Mouse (Mus musculus): ENCODE data around the gene Thrsp. TPM values are rescaled to one million over a fixed set of nuclear protein-coding genes. Genes with fewer than 3 reads are reported as not detected.

The Thrsp gene
- total RNA-seq, 1 experiment from 2014 or later = not detected

DNA sequence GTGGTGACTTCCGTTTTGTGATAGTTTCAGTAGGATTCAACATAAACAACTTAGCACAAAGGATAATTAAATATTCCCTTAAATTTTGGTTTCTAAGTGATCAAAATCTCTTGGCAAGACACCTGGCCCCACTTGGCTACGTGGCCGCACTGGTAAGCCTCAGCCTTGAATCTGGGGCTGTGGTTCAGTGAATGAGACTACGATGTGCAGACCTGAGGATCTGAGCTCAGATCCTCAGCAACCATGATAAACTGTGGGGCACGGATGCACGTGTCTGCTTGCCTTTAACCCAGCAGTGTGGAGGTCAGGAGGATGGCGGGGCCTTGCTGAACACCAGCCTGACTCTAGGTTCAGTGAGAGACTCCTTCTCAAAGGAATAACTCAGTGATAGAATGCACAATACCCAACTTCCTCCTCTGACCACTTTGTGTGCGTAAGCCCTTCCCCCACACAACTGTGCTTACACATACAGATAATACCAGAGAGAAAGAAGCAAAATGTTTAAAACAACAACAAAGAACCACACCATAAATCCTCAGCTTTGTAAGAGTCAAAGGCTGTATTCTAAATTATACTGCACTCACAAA is 29.9 kb downstream of the Thrsp start:
- ATAC-seq (replicated peaks in 1 of 2; ENCODE audit: insufficient read depth in 1 of 2, low FRiP score in 2 of 2, low TSS enrichment in 1 of 2, low read depth in 1 of 2, poor library complexity in 2 of 2, severe bottlenecking in 2 of 2) = no peak

DNA sequence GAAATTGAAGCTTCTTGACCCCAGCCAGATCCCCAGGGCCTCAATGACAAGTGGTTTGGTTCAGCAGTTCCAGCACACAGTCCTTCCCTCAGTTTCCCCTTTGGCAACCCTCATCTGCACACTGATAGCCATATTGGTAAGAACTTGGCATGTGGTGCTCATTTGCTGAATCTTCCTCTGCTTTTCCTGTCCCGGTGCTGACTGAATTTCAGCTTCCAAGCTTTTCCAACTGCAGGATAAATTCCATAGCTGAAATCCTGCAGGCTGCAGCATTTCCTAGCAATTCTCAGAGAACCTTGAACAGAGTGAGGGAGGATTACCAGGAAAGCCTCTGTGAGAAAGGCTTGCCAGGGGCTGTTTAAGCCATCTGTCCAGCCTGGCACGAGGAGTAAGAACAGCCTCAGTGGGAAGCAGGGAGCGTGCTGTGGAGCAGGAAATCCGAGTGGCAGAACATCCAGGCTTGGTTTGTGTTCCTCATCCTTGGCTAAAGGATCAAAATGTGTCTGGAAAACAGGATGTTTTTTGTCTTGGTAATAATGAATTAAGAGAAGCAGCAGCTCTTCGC is 30.6 kb downstream of the Thrsp start:
- no peak for ATAC-seq (replicated peaks in 1 of 2; ENCODE audit: insufficient read depth in 1 of 2, low FRiP score in 2 of 2, low TSS enrichment in 1 of 2, low read depth in 1 of 2, poor library complexity in 2 of 2, severe bottlenecking in 2 of 2)

DNA sequence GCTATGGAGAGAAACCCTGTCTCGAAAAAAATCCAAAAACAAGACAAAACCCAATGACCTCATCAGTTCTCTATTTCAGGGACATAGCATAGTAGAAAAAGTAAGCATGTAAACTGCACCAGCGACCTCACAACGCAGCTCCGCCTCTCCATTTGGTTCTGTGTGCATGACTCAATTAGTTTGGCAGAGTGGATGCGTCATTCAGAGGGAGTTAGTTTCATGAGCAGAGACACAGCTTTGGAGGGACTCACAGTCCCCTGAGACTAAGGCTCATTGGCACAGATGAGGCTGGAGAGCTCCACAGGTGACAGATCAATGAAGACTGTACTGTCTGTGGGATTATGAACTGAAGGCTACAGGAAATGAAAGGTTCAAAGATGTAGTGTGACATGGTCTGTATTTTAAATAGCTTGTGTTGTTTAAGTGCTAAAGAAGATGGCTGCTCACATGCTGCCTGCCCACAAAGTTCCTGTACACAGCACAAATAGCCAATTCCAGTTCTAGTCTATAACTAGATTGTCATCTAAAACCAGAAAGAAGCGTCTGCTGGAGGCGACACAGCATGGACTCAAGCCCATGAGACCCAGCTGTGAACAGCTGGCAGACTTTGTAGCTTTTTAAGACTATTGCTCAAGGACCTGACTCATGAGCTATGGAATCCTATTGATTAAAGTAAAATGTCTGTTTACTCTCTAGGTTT is 31.3 kb downstream of the Thrsp start:
- ATAC-seq (replicated peaks in 1 of 2; ENCODE audit: insufficient read depth in 1 of 2, low FRiP score in 2 of 2, low TSS enrichment in 1 of 2, low read depth in 1 of 2, poor library complexity in 2 of 2, severe bottlenecking in 2 of 2) = no peak

DNA sequence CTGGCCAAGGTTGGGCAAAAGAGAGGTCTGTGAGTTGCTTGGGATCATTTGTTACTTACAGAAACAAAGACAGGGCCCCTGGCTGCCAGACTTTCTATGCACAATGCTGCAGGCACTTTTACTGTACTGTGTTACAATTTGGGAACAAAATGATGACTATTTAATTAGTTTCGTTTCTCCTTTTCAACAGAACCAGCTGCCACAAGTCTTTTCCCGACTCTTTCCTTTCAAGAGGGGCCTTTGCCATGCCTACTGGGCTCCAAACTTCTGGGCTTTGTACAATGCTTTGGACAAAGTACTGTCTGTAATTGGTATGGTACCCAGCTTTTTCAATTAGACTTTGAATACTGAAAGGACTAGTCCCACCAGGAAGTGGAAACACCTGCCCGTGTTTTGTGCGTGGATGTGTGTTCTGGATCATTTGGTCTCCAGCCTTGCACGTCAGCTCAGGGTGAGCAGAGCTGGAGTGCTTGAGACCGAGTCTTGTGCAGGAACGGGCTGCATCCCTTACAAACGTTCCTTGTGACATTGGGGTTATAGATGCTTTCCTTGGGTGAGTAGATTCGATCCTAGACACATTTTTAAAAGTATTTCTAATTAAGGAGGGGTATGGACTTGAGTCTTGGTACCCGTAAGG is 33.9 kb downstream of the Thrsp start:
- no peak for ATAC-seq (replicated peaks in 1 of 2; ENCODE audit: insufficient read depth in 1 of 2, low FRiP score in 2 of 2, low TSS enrichment in 1 of 2, low read depth in 1 of 2, poor library complexity in 2 of 2, severe bottlenecking in 2 of 2)

DNA sequence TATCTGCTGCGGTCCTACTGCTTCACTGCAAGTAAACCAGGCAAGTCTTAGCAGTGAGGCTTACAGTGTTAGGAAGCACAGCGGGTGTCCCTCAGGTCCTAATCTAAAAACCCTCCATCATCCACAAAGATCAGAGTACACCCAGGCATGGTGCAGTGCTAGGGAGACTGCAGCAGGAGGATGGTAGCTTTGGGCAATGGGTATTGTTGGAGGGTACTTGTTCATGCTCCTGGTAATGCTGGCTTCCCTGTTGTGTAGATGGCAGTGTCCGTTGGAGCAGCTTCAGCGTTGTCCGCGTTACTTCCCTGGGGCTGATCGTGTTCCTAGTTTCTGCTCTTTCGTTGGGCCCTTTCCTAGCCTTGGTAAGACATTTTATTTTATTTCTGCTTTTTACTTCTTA is 34.9 kb downstream of the Thrsp start:
- no peak for ATAC-seq (replicated peaks in 1 of 2; ENCODE audit: insufficient read depth in 1 of 2, low FRiP score in 2 of 2, low TSS enrichment in 1 of 2, low read depth in 1 of 2, poor library complexity in 2 of 2, severe bottlenecking in 2 of 2)

DNA sequence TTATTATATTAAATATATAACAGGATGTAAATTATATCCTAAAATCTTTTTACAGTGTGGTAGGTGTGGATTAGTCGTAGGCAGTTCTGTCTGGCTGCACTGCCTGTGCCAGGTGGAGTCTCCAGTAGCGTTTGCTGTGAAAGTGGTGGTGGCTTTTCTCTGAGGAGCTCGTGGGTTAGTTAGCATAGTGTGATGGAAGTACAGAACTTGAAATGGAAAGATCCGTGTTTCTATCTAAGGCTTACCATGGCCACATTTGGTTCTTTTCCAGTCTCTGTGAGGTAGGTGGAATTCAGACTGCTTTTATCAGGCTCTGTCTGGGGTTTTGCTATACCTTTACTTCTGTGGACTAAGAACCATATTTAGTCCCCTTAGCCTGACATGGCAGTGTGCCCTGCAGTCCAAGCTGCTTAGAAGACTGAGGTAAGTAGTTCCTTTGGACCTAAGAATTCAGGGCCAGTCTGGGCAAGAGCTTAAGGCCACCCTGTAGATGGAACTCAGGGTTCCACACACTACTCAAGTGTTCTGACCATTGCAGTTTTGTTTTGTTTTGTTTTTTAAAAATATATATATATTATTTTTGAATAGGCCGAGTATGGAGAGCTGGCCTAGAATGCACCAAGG is 36.9 kb downstream of the Thrsp start:
- ATAC-seq (replicated peaks in 1 of 2; ENCODE audit: insufficient read depth in 1 of 2, low FRiP score in 2 of 2, low TSS enrichment in 1 of 2, low read depth in 1 of 2, poor library complexity in 2 of 2, severe bottlenecking in 2 of 2) = no peak

DNA sequence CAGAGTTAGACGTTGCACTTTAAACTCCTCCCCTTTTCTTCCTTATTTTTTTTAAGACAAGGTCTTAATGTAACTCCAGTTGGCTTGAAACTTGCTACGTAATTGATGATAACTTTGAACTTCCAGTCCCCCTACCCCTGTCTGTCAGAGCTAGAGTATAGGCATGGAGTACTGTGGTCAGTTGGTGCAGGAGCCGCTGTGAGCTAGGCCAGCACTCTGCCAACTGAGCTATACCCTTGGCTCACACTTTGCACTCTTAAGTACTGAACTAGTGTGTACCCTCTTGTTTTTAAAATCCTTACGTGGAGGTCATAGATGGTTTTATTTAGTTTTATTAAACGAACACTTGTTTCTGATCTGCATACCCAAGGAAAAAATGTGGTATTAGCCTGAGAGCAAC is 38.2 kb downstream of the Thrsp start:
- no peak for ATAC-seq (replicated peaks in 1 of 2; ENCODE audit: insufficient read depth in 1 of 2, low FRiP score in 2 of 2, low TSS enrichment in 1 of 2, low read depth in 1 of 2, poor library complexity in 2 of 2, severe bottlenecking in 2 of 2)

DNA sequence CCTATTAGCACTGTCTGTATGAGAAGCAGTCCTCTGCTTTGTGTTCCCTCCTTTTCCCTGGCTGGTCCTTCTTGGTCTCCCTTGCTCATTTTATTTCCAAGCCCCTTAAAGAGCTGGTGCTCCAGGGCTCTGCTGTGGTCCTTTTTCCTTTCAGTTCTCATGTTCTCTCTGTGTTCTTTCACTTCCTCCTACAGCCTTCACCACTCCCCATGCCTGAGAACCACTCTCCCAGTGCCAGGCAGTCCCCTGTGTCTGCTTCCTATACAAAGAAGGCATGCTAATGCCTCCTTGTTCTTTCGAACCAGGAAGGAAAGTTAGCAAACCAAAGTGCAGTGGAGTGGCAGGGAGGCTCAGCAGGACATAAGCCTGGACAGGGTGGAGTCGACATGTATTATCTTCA is 41.6 kb downstream of the Thrsp start:
- no peak for ATAC-seq (replicated peaks in 1 of 2; ENCODE audit: insufficient read depth in 1 of 2, low FRiP score in 2 of 2, low TSS enrichment in 1 of 2, low read depth in 1 of 2, poor library complexity in 2 of 2, severe bottlenecking in 2 of 2)

DNA sequence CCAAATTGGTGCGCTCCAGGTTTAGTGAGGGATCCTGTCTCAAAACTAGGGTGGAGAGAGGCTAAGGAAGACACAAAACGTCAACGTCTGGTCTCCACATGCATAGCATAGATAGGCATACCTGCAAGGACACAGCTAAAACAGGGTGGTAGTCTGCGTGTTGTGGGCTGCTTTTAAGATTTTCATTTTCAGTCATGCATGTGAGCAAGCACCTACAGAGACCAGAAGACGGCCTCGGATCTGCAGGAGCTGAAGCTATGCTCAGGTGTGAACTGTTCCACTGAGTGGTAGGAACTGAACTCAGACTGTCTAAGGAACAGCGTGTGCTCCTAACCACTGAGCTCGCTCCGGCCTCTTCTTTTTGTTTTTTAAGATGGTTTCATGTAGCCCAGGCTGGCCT is 42.4 kb downstream of the Thrsp start:
- no peak for ATAC-seq (replicated peaks in 1 of 2; ENCODE audit: insufficient read depth in 1 of 2, low FRiP score in 2 of 2, low TSS enrichment in 1 of 2, low read depth in 1 of 2, poor library complexity in 2 of 2, severe bottlenecking in 2 of 2)

DNA sequence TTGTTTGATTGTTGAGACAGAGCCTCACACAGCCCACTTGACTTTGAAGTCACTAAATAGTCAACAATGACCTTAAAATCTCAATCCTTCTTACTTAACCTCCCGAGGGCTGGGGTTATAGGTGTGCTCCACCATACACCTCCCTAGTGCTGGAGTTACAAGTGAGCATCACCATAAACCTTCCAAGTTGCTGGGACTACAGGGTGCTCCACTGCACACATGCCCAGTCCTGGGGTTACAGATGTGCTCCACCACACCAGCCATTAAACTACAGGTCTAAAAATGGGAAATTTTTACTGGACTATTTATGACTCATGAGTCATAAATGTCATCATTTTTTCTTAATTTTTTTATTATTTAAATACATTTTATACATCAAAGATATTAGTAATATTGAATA is 51.6 kb downstream of the Thrsp start:
- no peak for ATAC-seq (replicated peaks in 1 of 2; ENCODE audit: insufficient read depth in 1 of 2, low FRiP score in 2 of 2, low TSS enrichment in 1 of 2, low read depth in 1 of 2, poor library complexity in 2 of 2, severe bottlenecking in 2 of 2)

Other genes with a start within 250 kb of the Thrsp start
- 0.84 TPM in 1 of 2 replicates, not detected in the other for gene Usp35, start 85.7 kb downstream of the Thrsp start, total RNA-seq (2017)
- 1.6 and 1.9 TPM in 2 replicates for gene Kctd21, start 85.4 kb downstream of the Thrsp start, total RNA-seq (2017)
- gene Alg8, start 46.1 kb downstream of the Thrsp start, total RNA-seq (2017) = 26.4 and 39.6 TPM in 2 replicates
- 203 and 317 TPM in 2 replicates for gene Ndufc2, start 17.7 kb downstream of the Thrsp start, total RNA-seq (2017)
- 4.1 and 4.6 TPM in 2 replicates for gene Kctd14, start 33.6 kb upstream of the Thrsp start, total RNA-seq (2017)
- gene Ints4, start 63.2 kb upstream of the Thrsp start, total RNA-seq (2017) = 51.4 and 55.4 TPM in 2 replicates
- gene Aamdc, start 161.8 kb upstream of the Thrsp start, total RNA-seq (2017) = 49.9 and 80.4 TPM in 2 replicates
- gene Rsf1, start 162.2 kb upstream of the Thrsp start, total RNA-seq (2017) = 68.5 and 75.8 TPM in 2 replicates

Measured in hematopoietic stem cell, adult 5-6 weeks (primary cell).